Mouse (Mus musculus) megakaryocyte-erythroid progenitor cell, adult 5-6 weeks (primary cell): Measurements from ENCODE around the gene Vmn1r67. TPM values are rescaled to one million over a fixed set of nuclear protein-coding genes. Genes with fewer than 3 reads are reported as not detected.

ENCODE experiments used
- ATAC-seq: replicated peaks from 2 replicates; pipeline ENCODE4 v1.8.0; 2016; ENCODE audit warnings: mild to moderate bottlenecking, inconsistent platforms; ENCODE audit not compliant: severe bottlenecking, poor library complexity, low FRiP score, low TSS enrichment
- total RNA-seq, 2 experiments: library from RNA; stranded (forward) in 1 of 2; stranded (reverse) in 1 of 2; fragments of 200-1000, 215-1000 nt in 1 of 2; fragments of >200 nt in 1 of 2; fragmentation: Nextera tagmentation in 1 of 2; gene quantifications; 2 replicates each; pipeline ENCODE4 v1.2.3; 2014 to 2017

Gene Vmn1r67
- total RNA-seq (2014; fragmentation: Nextera tagmentation): not detected in 2 replicates
- total RNA-seq (2017): not detected in 2 replicates

GRCm38 (mm10) chr7:10443031-10443430 is at the start of gene Vmn1r67:
Gene Vmn1r67 (plus strand): TSS chr7:10443331.
- ATAC-seq: no peak

GRCm38 (mm10) chr7:10458166-10458565 is 15.0 kb downstream of the Vmn1r67 start:
- no peak for ATAC-seq

GRCm38 (mm10) chr7:10479813-10480212 is 36.7 kb downstream of the Vmn1r67 start:
- no peak for ATAC-seq

- ATAC-seq: no peak
These were observed 37.6 kb downstream of the Vmn1r67 start for GRCm38 (mm10) chr7:10480588-10481233.

- ATAC-seq: peak; percentile 99
These were observed 51.8 kb downstream of the Vmn1r67 start, which contains the start of gene Zik1 for GRCm38 (mm10) chr7:10494786-10495521. Gene Zik1 (minus strand): TSS chr7:10495394.

- ATAC-seq: no peak
These were observed 52.4 kb downstream of the Vmn1r67 start for GRCm38 (mm10) chr7:10495578-10495977.

Other genes with a start within 250 kb of the Vmn1r67 start
- not detected in 2 replicates for gene Vmn1r66, start 165.3 kb upstream of the Vmn1r67 start, total RNA-seq (2014; fragmentation: Nextera tagmentation)
- gene Vmn1r66, start 165.3 kb upstream of the Vmn1r67 start, total RNA-seq (2017): not detected in 2 replicates
- gene Zik1, start 52.1 kb downstream of the Vmn1r67 start, total RNA-seq (2014; fragmentation: Nextera tagmentation): 2.4 and 5.4 TPM in 2 replicates
- 4.8 and 5.0 TPM in 2 replicates for gene Zik1, start 52.1 kb downstream of the Vmn1r67 start, total RNA-seq (2017)
- gene Vmn1r68, start 115.2 kb downstream of the Vmn1r67 start, total RNA-seq (2014; fragmentation: Nextera tagmentation): not detected in 2 replicates
- not detected in 2 replicates for gene Vmn1r68, start 115.2 kb downstream of the Vmn1r67 start, total RNA-seq (2017)
- not detected in 2 replicates for gene Vmn1r69, start 170.3 kb downstream of the Vmn1r67 start, total RNA-seq (2014; fragmentation: Nextera tagmentation)
- not detected in 2 replicates for gene Vmn1r69, start 170.3 kb downstream of the Vmn1r67 start, total RNA-seq (2017)
- gene Vmn1r70, start 188.2 kb downstream of the Vmn1r67 start, total RNA-seq (2014; fragmentation: Nextera tagmentation): not detected in 2 replicates
- not detected in 2 replicates for gene Vmn1r70, start 188.2 kb downstream of the Vmn1r67 start, total RNA-seq (2017)
- gene Nlrp4b, start 244.5 kb downstream of the Vmn1r67 start, total RNA-seq (2014; fragmentation: Nextera tagmentation): not detected in 2 replicates
- not detected in 2 replicates for gene Nlrp4b, start 244.5 kb downstream of the Vmn1r67 start, total RNA-seq (2017)